Mouse (Mus musculus): ENCODE data around the gene Pak6. TPM values are rescaled to one million over a fixed set of nuclear protein-coding genes. Genes with fewer than 3 reads are reported as not detected.
A peak's percentile ranks its signal among the peaks of the same experiment; 100 is the strongest.

Gene Pak6
- polyA plus RNA-seq, 1 experiment from 2014 or later: 1.5 TPM

DNA sequence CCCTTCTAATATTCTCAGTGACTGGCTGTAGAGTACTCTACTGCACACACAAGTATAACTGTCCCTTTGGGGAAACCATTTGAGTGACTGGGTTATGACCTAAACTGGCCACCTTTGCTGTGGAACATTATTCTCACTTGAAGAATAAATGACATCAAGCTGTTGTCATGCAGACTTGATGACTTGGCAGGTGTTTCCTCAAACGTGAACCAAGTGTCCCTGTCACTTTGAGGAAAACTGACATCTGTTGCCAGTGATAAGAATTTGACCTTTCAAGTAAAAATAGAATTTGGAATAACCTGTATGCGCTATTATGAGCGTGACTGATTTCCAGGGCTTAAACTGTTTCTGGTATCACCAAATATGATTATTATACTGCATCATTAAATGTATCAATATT lies 77.2 kb downstream of the Pak6 start:
- H3K27ac ChIP-seq (ENCODE audit: low read depth, low read length): no peak overlapping the region
- DNase-seq (ENCODE audit: low spot score): no peak
- WGBS: 69% methylated on average over 3 of the region's 3 CpGs
- no peaks in the 10 kb centered on the region; the same call in 1 of the 2 replicates for H3K4me1 ChIP-seq (replicated peaks; ENCODE audit: control insufficient read depth, insufficient read depth, low read length)
- H3K4me3 ChIP-seq (ENCODE audit: low read depth, low read length): no peak overlapping the region
- no peak for ATAC-seq (ENCODE audit: low FRiP score)
- H3K36me3 ChIP-seq (ENCODE audit: control insufficient read depth, insufficient read depth, low read length): no peaks in the 10 kb centered on the region
- H3K9ac ChIP-seq (ENCODE audit: low read depth, low read length): no peak overlapping the region
- peaks cover 5% of the 10 kb centered on the region; the same call in 1 of the 2 replicates for H3K27me3 ChIP-seq (ENCODE audit: control insufficient read depth, insufficient read depth, low read length)
- no peaks in the 10 kb centered on the region for H3K9me3 ChIP-seq (ENCODE audit: control insufficient read depth, low read length)
- no peak overlapping the region for H3K4me2 ChIP-seq (replicated peaks; ENCODE audit: low read depth, low read length)

- no peak overlapping the region for H3K4me3 ChIP-seq (ENCODE audit: low read depth, low read length)
- 73% methylated on average over 9 of the region's 9 CpGs for WGBS
- H3K9ac ChIP-seq (ENCODE audit: low read depth, low read length): no peak overlapping the region
- peaks cover 5% of the 10 kb centered on the region; the same call in 1 of the 2 replicates for H3K27me3 ChIP-seq (ENCODE audit: control insufficient read depth, insufficient read depth, low read length)
- ATAC-seq (ENCODE audit: low FRiP score): no peak
- H3K27ac ChIP-seq (ENCODE audit: low read depth, low read length): no peak overlapping the region
- no peaks in the 10 kb centered on the region for H3K9me3 ChIP-seq (ENCODE audit: control insufficient read depth, low read length)
- no peak overlapping the region for H3K4me2 ChIP-seq (replicated peaks; ENCODE audit: low read depth, low read length)
- no peaks in the 10 kb centered on the region; the same call in 1 of the 2 replicates for H3K4me1 ChIP-seq (replicated peaks; ENCODE audit: control insufficient read depth, insufficient read depth, low read length)
- no peaks in the 10 kb centered on the region for H3K36me3 ChIP-seq (ENCODE audit: control insufficient read depth, insufficient read depth, low read length)
- DNase-seq (ENCODE audit: low spot score): no peak
These were observed 78.1 kb downstream of the Pak6 start for GRCm38 (mm10) chr2:118741183-118741582.

DNA sequence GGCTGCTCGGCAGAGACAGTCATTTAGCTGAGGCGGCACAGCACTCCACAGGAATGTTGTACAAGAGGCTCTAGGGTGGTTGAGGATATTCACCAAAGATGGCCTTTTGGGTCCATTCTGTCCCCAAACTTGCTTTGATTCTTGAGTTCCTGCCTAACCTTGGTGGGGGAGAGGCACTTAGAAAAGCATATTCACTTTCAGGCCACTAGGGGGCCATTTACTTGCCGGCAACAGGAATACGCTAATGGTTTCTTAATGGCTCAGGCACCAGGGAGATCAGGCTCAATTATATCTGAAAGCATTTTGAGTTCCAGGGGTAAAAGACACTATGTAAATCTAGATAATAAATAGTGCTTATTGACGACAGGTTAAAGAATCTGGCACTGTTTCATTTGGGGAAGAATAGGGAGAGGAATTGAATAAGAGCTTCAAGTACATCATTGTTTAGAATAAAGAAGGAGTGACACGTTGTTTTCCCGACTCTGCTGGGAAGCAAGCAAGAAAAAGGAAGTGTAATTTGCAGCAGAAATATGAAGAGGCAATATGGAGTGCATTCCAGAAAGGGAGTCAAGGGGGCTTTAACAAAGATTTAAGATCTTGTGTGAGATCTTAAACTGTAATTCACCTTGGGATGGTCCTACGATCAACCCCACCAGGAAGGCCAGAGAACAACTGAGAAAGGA lies 80.3 kb downstream of the Pak6 start:
- Histone ChIP-seq H3K4me3 (ENCODE audit: low read depth, low read length) (no peak overlapping the region), H3K36me3 (ENCODE audit: control insufficient read depth, insufficient read depth, low read length) (no peaks in the 10 kb centered on the region), H3K27me3 (ENCODE audit: control insufficient read depth, insufficient read depth, low read length) (peaks cover 5% of the 10 kb centered on the region; the same call in 1 of the 2 replicates), H3K4me2 (replicated peaks; ENCODE audit: low read depth, low read length) (no peak overlapping the region), H3K9me3 (ENCODE audit: control insufficient read depth, low read length) (no peaks in the 10 kb centered on the region), H3K4me1 (replicated peaks; ENCODE audit: control insufficient read depth, insufficient read depth, low read length) (peaks cover 2% of the 10 kb centered on the region; the same call in 1 of the 2 replicates), H3K27ac (ENCODE audit: low read depth, low read length) (no peak overlapping the region), H3K9ac (ENCODE audit: low read depth, low read length) (no peak overlapping the region)
- 29% methylated on average over 8 of the region's 8 CpGs for WGBS
- DNase-seq (ENCODE audit: low spot score) (peak; percentile 76), ATAC-seq (ENCODE audit: low FRiP score) (no peak)

GRCm38 (mm10) chr2:118744621-118745020 lies 81.5 kb downstream of the Pak6 start:
- Histone ChIP-seq H3K4me2 (replicated peaks; ENCODE audit: low read depth, low read length) (peak overlapping the region; percentile 92), H3K4me3 (ENCODE audit: low read depth, low read length) (no peak overlapping the region), H3K9ac (ENCODE audit: low read depth, low read length) (no peak overlapping the region), H3K27me3 (ENCODE audit: control insufficient read depth, insufficient read depth, low read length) (peaks cover 5% of the 10 kb centered on the region; the same call in 1 of the 2 replicates), H3K36me3 (ENCODE audit: control insufficient read depth, insufficient read depth, low read length) (no peaks in the 10 kb centered on the region), H3K4me1 (replicated peaks; ENCODE audit: control insufficient read depth, insufficient read depth, low read length) (peaks cover 6% of the 10 kb centered on the region), H3K27ac (ENCODE audit: low read depth, low read length) (no peak overlapping the region), H3K9me3 (ENCODE audit: control insufficient read depth, low read length) (no peaks in the 10 kb centered on the region)
- 5% methylated on average over 7 of the region's 7 CpGs for WGBS
- no peak for DNase-seq (ENCODE audit: low spot score)
- no peak for ATAC-seq (ENCODE audit: low FRiP score)

DNA sequence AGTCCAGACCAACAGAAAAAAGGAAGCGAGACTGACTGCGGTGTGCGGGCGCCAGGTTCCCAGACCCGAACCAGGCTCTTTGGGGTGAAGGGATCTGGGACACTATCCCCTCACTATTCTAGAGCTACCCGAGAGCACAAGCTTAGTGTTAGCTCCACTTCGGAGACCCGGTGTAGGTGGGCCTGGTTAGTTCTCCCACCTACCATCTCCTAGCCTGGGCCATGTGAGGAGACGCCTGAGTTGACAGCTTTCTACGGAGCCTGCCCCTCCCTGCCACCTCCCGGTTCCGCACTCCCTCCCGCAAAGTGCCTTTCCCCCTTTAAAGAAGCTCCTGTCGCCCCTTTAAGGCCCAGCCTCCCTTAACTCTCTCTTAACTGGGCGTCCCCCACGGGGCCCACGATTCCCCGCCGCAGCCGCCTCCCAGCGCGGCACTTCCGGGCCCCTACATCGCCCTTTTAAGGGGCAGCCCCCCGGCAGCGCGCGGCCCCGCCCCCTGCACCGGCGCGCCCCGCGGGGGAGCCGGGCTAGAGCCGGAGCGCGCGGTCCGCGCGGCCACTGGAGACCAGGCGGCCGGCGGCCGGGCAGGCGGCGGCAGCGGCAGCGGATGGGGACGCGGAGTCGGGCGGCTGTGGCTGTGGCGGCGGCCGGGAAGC lies 82.3 kb downstream of the Pak6 start, which contains the start of gene Inafm2:
Gene Inafm2 (plus strand): TSS at position 527 of the 653 bp plus-strand sequence.
- Histone ChIP-seq H3K36me3 (ENCODE audit: control insufficient read depth, insufficient read depth, low read length) (0 out of 2 replicates have a peak, but pooled peaks cover 1% of the 10 kb centered on the region), H3K4me3 (ENCODE audit: low read depth, low read length) (peak within 1 kb of the TSS; percentile 93), H3K4me1 (replicated peaks; ENCODE audit: control insufficient read depth, insufficient read depth, low read length) (peaks cover 6% of the 10 kb centered on the region), H3K4me2 (replicated peaks; ENCODE audit: low read depth, low read length) (peak within 1 kb of the TSS; percentile 92), H3K9ac (ENCODE audit: low read depth, low read length) (peak within 1 kb of the TSS; percentile 92), H3K27ac (ENCODE audit: low read depth, low read length) (peak within 1 kb of the TSS; percentile 47; the same call in 1 of the 2 replicates), H3K27me3 (ENCODE audit: control insufficient read depth, insufficient read depth, low read length) (peaks cover 5% of the 10 kb centered on the region; the same call in 1 of the 2 replicates), H3K9me3 (ENCODE audit: control insufficient read depth, low read length) (no peaks in the 10 kb centered on the region)
- DNase-seq (ENCODE audit: low spot score) (peak; percentile 93), ATAC-seq (ENCODE audit: low FRiP score) (peak; percentile 90)
- 0% methylated on average over 30 of the region's 57 CpGs for WGBS

DNA sequence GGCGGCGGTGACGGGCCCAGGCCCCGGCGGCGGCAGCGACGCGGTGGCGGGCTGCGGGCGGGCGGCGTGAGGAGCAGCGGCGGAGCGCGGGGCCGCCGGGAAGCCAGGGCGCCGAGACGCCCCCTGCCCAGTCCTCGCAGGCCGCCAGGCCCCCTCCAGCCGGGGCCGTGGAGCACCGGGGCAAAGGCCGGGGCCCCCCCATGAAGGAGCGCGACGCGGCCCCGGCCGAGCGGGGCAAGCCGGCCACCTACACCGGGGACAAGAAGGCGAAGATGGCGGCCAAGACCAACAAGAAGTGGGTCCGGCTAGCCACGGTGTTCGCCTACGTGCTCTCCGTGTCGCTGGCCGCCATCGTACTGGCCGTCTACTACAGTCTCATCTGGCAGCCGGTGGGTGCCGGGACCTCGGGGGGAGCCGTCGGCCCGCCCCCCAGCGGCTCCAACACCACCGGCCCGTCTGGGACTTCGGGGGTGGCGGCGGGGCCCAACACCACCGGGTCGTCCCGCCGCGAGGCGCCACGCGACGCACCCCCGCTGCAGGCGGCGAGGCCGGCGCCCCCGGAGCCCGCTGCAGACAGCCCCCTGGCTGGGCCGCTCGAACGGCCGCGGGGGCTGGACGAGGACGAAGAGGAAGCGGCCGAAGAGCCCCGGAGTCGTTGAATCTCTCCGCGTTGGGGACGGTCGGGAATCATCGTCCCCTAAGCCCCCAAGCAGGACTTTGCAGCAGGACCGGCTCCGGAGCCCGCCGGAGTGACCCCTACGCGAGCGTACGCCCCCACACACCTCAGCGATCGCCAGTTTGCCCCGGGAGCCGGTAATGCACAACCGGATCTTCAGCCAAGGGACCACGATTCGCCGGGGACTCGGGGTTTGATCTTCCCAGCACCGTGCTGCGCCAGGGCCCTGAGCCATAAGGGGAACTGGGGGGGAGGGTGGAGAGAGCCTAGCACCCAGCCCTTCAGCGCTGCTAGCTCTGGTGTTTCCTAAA lies 83.1 kb downstream of the Pak6 start:
- ATAC-seq (ENCODE audit: low FRiP score) (peak; percentile 50), DNase-seq (ENCODE audit: low spot score) (peak; percentile 67)
- Histone ChIP-seq H3K27me3 (ENCODE audit: control insufficient read depth, insufficient read depth, low read length) (peaks cover 5% of the 10 kb centered on the region; the same call in 1 of the 2 replicates), H3K27ac (ENCODE audit: low read depth, low read length) (peak overlapping the region; percentile 47; the same call in 1 of the 2 replicates), H3K36me3 (ENCODE audit: control insufficient read depth, insufficient read depth, low read length) (0 out of 2 replicates have a peak, but pooled peaks cover 3% of the 10 kb centered on the region), H3K4me3 (ENCODE audit: low read depth, low read length) (peak overlapping the region; percentile 93), H3K4me1 (replicated peaks; ENCODE audit: control insufficient read depth, insufficient read depth, low read length) (peaks cover 6% of the 10 kb centered on the region), H3K9me3 (ENCODE audit: control insufficient read depth, low read length) (no peaks in the 10 kb centered on the region), H3K9ac (ENCODE audit: low read depth, low read length) (peak overlapping the region; percentile 92), H3K4me2 (replicated peaks; ENCODE audit: low read depth, low read length) (peak overlapping the region; percentile 92)
- WGBS: under 1% methylated on average over 75 of the region's 113 CpGs

DNA sequence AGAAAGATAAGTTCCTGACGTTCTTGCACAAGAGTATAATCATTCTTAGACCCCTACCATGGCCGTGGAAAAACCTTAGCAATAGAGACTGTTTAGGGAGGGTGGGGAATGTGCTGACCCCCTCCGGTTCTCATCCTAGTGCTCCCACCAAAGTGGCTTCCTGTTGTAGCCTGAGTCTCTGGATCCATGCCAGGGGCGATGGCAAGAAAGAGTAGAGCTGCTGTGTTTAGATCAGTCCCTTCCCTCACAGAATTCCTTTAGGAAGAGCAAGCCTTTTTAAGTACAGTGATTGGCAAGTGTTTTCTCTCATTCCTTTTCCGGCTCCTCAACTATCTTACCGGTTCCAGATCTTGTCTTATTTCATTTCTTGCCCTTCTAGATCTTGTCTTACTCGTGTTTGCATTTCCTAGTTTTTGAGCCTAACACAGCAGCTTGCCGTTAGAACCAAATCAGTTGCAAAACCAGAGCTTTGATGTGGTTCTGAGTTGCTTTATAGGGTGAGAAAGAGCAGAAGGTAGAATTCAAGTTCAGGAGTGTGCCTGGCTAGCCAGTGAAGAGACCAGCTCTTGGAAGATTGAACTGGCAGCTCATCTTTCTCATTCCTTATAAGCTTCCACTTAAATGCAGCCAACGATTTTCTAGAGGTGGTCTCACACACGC lies 84.3 kb downstream of the Pak6 start:
- peak overlapping the region; percentile 93; the same call in 1 of the 2 replicates for H3K4me3 ChIP-seq (ENCODE audit: low read depth, low read length)
- no peak for ATAC-seq (ENCODE audit: low FRiP score)
- 50% methylated on average over 10 of the region's 10 CpGs for WGBS

More for the DNA sequence above, 84.3 kb downstream of the Pak6 start:
- Histone ChIP-seq H3K27me3 (ENCODE audit: control insufficient read depth, insufficient read depth, low read length) (peaks cover 5% of the 10 kb centered on the region; the same call in 1 of the 2 replicates), H3K4me1 (replicated peaks; ENCODE audit: control insufficient read depth, insufficient read depth, low read length) (peaks cover 6% of the 10 kb centered on the region), H3K9me3 (ENCODE audit: control insufficient read depth, low read length) (no peaks in the 10 kb centered on the region), H3K36me3 (ENCODE audit: control insufficient read depth, insufficient read depth, low read length) (0 out of 2 replicates have a peak, but pooled peaks cover 3% of the 10 kb centered on the region), H3K9ac (ENCODE audit: low read depth, low read length) (no peak overlapping the region; the same call in 1 of the 2 replicates), H3K27ac (ENCODE audit: low read depth, low read length) (no peak overlapping the region), H3K4me2 (replicated peaks; ENCODE audit: low read depth, low read length) (peak overlapping the region; percentile 92)
- no peak for DNase-seq (ENCODE audit: low spot score)

Measured in hindbrain, embryonic 11.5 days (tissue).